Mouse (Mus musculus) fibroblast of lung, adult 2 months (primary cell): Measurements from ENCODE around the gene Efnb3.

Source experiments
- DNase-seq: peaks from one replicate; pipeline ENCODE4 v3.0.0-alpha.2; 2011; ENCODE audit warnings: low read depth

Gene Efnb3

DNA sequence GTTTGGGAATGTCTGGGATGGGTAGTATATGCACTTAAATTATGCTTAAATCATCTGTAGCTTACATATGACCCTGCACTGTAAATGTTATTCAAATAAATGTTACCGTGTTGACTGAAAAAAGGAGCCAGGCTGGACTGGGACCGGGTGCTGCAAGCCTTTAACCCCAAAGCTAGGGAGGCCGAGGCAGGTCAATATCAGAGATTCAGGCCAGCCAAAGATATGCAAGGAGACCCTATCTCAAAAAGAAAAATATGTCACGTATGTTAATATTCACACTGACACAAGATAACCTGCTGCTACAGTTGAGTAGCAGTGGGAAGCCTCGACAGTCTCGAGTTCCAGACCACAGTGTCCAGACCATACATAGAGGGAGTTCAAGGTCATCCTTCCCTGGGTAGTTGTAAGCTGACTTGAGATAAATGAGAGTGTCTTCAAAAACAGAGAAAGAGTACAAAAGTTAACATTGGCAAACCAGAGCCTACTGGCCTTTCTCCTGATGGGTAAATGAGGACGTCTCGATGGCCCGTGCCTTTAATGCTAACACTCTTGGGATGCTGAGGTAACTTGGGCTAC lies 22.3 kb upstream of the Efnb3 start:
- DNase-seq: no peak

DNA sequence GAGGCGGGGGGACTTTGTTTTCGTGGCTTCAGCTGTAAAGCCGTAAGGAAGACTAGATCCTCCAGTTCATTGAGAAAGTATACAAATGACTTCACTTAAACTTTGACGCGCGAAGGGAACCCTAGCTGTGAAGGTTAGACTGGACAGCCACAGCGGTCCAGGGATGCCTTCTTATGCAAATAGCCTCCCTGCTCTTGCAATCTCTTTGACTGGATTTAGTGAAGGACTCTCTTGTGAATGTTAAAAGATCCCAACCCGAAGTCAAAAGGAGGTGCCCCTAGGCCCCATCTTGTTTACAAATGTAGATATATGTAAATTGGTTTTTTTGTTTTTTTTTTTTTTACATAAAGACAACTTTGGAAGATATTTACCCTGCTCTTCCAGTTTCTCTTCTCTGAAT lies 21.8 kb upstream of the Efnb3 start:
- no peak for DNase-seq

GRCm38 (mm10) chr11:69581147-69581688 lies 21.2 kb upstream of the Efnb3 start:
- DNase-seq: peak; percentile 82

DNA sequence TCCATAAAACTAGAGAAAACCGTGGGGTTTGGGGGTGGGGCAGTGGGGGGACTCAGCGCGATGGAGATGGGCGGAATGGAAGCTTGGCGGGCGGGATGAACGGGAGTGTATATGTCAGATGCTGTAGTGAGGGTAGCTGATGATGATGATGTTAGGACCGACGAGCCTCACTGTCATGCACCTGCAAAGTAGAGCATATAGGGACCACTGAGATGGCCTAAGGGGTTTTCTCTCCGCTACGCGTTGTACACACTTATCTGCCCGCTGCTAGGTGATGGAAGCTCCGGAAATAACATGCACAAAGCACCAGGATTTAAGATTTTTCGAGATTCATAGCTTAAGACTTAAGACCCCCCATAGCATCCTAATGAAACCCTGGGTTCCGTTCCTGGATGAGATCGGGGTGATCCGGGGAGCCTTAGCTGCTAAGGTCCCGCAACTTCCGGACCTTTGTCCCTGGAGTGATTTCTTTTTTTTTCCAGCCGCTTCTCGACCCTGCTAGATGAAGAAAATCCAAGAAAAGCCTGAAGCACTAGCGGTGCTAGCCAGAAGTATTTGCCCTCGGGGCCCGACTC lies 20.7 kb upstream of the Efnb3 start:
- no peak for DNase-seq

GRCm38 (mm10) chr11:69580091-69580514 lies 20.1 kb upstream of the Efnb3 start, which contains the start of the genes Wrap53 and Trp53:
Wrap53 (minus strand) TSS chr11:69580255.
Trp53 (plus strand) TSS chr11:69580359.
- DNase-seq: peak; percentile 87

DNA sequence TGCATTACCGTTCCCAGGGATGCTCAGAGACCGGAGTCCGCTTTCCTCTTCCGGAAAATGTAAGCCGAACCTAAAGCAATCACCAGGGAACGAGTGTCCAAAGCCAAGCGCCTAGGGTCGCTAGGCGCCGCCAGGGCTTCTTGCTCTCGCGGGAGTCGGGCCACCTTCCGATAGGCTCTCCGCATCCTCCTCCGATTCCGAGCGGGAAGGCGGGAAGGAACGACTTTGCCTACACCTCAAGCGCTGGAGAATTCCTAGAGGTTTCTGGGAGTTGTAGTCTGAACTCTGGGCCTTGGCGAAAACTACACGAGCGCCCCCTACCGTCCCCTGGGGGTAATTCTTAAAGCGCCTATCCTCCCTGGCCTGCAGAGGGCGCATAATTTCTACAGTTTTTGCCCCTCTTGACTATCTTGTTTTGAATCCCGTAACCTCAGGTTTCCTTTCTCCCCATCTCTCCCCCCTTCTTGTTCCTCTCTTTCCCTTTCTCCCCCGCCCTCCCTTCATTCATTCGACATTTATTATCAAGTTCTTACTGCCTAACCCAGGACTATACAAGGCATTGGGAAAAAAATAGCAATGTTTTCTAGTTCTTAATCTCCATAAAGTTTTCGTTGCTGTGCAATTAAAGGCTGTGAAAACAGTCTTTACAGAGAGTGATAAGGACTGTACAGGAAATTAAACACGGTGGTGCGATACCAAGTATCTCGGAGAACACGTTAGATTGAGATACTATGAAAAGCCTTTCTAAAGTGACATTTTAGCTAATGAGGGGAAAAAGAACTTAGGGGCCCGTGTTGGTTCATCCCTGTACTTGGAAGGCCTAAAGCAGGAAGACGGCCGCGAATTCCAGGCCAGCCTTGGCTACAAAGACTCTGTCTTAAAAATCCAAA lies 19.4 kb upstream of the Efnb3 start:
- peak; percentile 98 for DNase-seq

DNA sequence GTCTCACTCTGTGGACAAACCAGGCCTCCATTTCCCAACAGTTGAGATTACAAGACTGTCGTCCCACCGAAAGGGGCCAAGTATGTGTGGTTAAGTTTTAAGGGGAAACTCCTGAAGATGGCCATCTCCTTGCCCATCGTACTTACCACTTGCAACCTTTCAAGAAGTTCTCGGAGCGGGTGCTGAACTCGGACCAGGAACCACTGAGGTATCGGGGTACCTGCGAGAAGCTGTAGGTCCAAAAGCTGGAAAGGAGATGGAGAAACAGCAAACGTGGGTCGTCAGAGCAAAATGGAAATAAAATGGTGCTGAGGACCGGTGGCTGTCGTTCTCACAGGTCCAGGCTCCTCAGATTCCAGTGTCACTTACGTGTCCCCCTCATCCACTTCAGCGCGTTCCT lies 18.3 kb upstream of the Efnb3 start:
- no peak for DNase-seq

DNA sequence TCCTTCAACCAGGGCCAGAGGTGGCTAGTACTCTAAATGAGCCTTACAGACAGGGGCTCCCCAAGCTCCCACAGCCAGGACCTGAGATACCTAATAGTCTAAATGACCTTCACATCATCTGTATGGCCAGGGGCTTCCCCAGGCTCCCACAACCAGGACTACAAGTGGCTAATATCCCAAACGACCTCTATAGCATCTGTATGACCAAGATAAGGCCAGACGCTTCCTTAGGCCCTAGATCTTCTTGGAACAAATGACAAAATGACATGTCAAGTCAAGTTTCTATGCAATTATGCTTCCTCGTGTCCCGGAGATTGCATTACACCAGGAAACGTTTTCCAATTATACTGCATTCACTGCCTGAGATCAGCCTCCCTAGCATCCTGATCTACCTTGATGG lies 16.3 kb upstream of the Efnb3 start:
- no peak for DNase-seq

DNA sequence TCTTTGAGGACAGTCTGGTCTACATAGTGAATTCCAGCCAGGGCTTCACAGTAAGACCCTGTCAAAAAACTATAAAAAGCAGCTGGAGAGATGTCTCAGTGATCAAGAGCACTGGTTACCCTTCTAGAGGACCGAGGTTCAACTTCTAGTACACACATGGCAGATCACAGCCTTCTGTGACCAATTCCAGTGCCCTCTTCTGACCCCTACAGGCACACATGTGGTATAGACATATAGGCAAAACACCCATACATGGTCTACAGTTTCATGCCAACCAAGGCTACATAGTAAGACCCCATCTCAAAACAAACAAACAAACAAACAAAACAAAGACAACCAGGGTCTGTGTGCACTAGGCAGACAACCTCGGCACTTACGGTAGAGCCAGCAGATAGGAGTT lies 15.2 kb upstream of the Efnb3 start:
- DNase-seq: no peak

DNA sequence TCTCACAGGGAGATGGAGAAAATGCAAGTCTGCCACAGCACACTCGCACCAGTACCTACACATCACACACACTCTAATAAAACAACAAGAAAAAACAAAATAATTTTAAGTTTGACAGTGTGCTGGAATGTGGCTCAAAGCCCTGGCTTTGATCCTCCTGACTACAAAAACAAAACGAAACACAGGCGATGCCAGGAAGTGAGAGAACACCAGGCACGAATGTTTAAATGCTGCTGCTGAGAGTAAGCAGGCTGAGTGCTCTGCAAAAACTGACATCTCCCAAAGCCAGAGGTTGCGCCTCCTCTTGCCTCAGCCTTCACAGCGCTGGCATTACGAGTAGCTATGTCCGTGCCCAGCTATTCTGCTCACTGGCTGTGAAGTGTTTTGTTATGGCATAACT lies 5.1 kb upstream of the Efnb3 start:
- DNase-seq: no peak

DNA sequence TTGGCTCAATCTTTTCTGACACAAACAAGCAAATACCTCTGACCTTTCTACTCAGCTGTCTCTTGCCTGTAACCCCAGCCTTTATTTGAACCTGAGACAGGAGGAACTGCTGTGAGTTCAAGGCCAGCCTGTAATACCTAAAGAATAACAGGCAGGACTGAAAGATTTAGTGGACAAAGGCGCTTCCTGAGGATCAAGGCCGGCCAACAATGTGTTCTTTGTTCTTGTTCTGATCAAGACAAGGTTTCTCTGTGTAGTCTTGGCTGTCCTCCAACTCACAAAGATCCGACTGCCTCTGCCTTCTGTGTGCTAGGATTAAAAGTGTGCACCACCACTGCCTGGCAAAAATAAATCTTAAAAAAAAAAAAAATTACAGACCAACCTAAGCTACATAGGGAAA lies 4.4 kb upstream of the Efnb3 start:
- DNase-seq: no peak

DNA sequence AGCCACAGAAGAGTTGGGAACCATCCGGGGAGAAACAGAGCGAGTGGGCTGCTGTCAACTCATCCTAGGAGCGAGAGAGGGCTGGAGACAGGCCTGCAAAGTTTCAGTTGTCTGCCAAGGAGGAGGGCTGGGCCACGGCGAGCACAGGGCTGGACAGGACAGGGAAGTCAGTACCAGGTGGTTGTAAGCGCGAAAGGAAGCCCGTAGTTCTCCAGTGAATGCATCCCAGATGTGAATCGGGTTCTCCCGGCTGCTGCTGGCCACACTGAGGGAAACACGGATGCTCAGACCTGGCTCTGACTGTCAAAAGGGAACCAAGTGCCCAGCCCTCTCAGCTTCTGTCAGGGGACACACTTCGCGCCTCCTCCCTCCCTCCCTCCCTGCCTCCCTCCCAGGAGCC lies 3.4 kb upstream of the Efnb3 start:
- DNase-seq: no peak

GRCm38 (mm10) chr11:69560896-69561854 lies 1.2 kb upstream of the Efnb3 start:
- no peak for DNase-seq

GRCm38 (mm10) chr11:69559183-69559582 lies 822 bp downstream of the Efnb3 start:
- no peak for DNase-seq

DNA sequence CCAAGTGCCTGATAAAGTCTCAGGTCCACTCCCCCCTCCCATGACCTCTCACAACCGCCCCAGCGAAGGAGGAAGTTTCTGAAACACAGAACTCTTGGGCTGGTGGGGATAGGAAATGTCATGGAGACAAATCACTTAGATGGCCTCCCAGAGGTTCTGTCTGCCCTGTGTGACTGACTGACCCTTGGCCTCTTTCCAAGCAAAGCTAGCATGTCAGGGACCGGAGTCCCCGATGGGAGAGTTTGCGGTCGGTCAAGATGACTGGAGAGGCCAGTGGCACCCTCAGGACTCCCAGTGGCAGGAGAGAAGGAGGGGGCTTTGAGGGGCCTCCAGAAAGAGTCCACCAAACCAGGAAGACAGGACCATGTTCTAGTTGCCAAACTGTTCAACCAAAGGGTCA lies 1.2 kb downstream of the Efnb3 start:
- no peak for DNase-seq

- DNase-seq: no peak
These were observed 2.5 kb downstream of the Efnb3 start for GRCm38 (mm10) chr11:69557381-69557958.

DNA sequence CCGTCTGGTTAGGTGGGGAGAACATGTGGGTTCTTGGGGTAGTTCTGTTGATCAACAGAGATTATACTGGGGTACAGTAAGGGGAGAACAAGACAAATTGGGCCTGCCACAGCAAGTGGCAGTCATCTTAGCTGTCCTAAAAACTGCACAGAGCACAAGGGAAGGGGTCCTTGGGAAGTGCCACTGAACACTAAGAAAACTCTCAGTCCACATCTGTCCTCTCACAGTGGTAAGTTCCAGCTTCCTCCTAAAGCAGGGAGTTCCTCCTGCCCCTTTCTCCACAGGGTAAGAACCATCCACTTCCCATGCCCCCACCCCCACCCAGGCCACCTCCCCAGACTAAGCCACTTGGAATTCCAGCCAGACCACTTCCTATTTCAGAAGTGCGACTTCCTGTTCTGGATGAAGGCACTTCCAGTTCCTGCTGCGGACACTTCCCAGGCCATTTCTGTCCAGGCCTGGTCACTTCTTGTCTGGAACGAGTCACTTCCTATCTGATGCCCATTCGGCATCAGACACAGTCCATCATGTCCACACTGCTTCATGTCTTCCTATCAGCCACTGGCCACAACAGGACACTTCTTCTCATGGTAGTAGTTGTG lies 5.4 kb downstream of the Efnb3 start:
- no peak for DNase-seq

DNA sequence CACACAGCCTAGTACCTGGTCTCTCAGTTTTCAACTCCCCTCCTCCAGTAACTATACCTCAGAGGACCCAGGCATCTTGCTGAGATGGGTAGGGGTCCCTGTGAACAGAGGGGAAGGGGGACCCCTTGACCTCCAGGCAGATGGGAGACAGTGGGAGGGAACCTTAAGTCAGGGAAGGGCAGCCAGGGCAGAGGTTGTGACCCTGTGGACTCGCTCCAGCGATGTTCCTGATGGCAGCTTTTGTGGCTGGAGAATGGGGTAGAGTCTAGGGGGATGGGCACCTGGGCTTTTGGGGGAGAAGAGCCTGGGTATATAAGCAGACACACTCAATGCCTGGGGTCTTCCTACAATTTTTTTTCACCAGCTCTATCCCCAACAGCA lies 6.7 kb downstream of the Efnb3 start:
- DNase-seq: no peak

DNA sequence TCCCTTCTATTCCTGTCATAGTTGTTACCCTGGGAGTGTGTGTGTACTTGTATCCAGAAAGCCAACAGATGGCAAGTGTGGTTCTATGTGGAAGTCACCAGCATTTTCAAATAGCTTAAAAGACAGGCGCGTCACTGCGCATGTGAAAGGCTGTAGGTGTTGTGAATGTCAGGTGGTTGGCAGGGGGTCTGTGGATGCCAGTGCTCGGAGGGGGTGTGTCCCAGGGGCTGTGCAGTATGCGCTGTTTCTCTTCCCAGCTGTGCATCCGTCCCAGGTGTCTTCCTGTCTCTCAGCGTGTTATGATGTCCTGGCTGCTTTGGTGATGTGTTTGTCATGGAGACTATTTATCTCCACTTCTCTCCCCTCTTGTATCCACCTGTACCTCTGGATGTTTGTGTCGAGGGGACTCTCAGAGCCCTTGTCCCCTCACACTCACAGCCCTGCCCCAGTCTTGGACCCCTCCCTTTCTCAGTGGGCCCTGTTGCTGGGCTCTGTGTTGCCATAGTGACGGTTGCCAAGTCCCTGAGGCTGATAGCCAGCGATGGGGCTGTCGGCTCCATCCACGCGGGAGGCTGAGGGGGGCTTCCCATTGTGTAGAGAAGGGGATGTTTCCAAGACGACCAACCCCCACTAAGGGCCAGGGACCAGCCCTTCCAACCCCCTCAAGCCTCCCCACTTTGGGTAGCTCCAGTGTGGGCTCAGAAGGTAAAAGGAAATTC lies 7.2 kb downstream of the Efnb3 start:
- DNase-seq: no peak

DNA sequence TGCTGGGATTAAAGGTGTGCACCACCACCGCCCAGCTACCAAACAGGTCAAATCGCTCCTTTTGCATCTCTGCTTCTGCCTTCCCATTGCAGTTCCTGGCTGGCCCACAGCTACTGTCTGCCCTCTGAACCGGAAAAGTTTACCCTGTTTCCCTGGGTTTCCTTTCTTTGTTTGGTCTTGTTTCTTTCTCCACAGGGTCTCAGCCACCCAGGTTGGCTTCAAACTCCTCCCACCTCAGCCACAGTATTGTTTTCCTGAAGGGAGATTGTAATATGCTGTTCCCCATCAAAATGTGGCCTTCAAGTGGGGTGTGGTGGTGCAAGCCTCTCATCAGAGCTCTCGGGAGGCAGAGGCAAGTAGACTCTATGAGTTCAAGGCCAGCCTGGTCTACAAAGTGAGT lies 8.7 kb downstream of the Efnb3 start:
- no peak for DNase-seq
